Comparison of ENCODE assay signal across 24 mouse cellular contexts in the genomic region with DNA sequence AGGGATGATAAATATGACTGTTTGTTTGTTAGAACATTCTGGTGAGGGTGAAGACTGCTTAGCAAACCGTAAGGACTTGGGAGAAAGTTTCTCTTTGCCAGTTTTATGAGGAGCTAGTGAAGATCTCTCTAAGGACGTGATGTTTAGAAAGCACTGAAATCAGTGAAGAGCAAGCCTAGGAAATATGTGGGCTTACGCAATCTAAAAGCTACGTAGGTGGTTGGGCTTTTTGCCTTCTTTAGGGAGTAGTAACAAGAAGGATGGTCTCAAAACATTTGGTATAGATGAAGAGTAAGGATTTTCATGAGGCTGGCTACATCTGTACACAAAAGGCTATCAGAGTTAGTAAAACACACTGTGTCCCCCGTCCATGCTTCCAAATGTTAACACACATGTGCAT. TPM values are rescaled to one million over a fixed set of nuclear protein-coding genes. Genes with fewer than 3 reads are reported as not detected.
DNase-seq lines count a peak whose midpoint lies in the region; ATAC-seq and TF ChIP-seq lines count a peak whose summit lies in the region.
"Had no signal": no experiment of that assay in that cellular context is flagged by ENCODE, and none has a peak within 500 bp of the region (broad histone marks: within the 10 kb centered on the region; RNA-seq: fewer than 3 reads in every experiment).

No protein-coding gene starts in this region.

- TF ChIP-seq CTCF in lung, embryonic 14.5 days (IDR thresholded peaks at IDR 0.05; ENCODE audit: low read depth): no peak
- no peak for TF ChIP-seq CTCF in lung, postnatal 0 days (IDR thresholded peaks at IDR 0.05)

- WGBS in lung, embryonic 14.5 days: 55% methylated on average over 5 of the region's 5 CpGs
- 51% methylated on average over 5 of the region's 5 CpGs for WGBS in lung, postnatal 0 days

- H3K36me3 ChIP-seq in lung, embryonic 14.5 days (ENCODE audit: insufficient read depth): no peaks in the 10 kb centered on the region
- H3K36me3 ChIP-seq in lung, postnatal 0 days (ENCODE audit: insufficient read depth, low read length): no peaks in the 10 kb centered on the region
- H3K36me3 ChIP-seq: embryonic facial prominence, embryonic 13.5 days; embryonic facial prominence, embryonic 15.5 days; forebrain, embryonic 10.5 days; forebrain, embryonic 12.5 days had no signal

- peak; percentile 66 for DNase-seq in lung, embryonic 14.5 days
- no peak for DNase-seq in lung, postnatal 4 days
- DNase-seq in lung, postnatal 0 days (ENCODE audit: low spot score): peak; percentile 55
- DNase-seq in lung, postnatal 14 days: no peak
- DNase-seq in urinary bladder, postnatal 10 days (ENCODE audit: low spot score): no peak
- DNase-seq: adrenal gland, adult 8-10 months; adrenal gland, postnatal 14 days; cerebellum, adult 11 months; cerebellum, adult 18-20 months; cerebellum, adult 8-10 months; cerebellum, adult 9-11 months; cerebellum, postnatal 14 days; cerebellum, postnatal 36 days; embryo, embryonic 11 days had no signal

- H3K9ac ChIP-seq in lung, embryonic 14.5 days: no peak overlapping the region
- no peak overlapping the region for H3K9ac ChIP-seq in lung, postnatal 0 days (replicated peaks; ENCODE audit: low read depth)
- H3K9ac ChIP-seq: embryonic facial prominence, embryonic 13.5 days; embryonic facial prominence, embryonic 15.5 days; forebrain, embryonic 12.5 days had no signal

- no peak overlapping the region for H3K4me3 ChIP-seq in lung, embryonic 14.5 days (ENCODE audit: low read depth, low read length)
- no peak overlapping the region for H3K4me3 ChIP-seq in lung, postnatal 0 days (ENCODE audit: low read depth, low read length)
- H3K4me3 ChIP-seq: embryonic facial prominence, embryonic 13.5 days; embryonic facial prominence, embryonic 15.5 days; erythroblast, embryonic 14.5 days; forebrain, embryonic 10.5 days; forebrain, embryonic 12.5 days had no signal

- no peak overlapping the region for H3K27ac ChIP-seq in lung, embryonic 14.5 days (ENCODE audit: low read depth)
- H3K27ac ChIP-seq in lung, postnatal 0 days (ENCODE audit: low read length): no peak overlapping the region
- H3K27ac ChIP-seq: embryonic facial prominence, embryonic 13.5 days; embryonic facial prominence, embryonic 15.5 days; forebrain, embryonic 10.5 days; forebrain, embryonic 12.5 days had no signal

- H3K4me1 ChIP-seq in lung, embryonic 14.5 days (ENCODE audit: insufficient read depth): no peaks in the 10 kb centered on the region
- no peaks in the 10 kb centered on the region for H3K4me1 ChIP-seq in lung, postnatal 0 days (ENCODE audit: insufficient read depth, low read depth, low read length)
- H3K4me1 ChIP-seq: embryonic facial prominence, embryonic 13.5 days; embryonic facial prominence, embryonic 15.5 days; forebrain, embryonic 10.5 days; forebrain, embryonic 12.5 days had no signal

- TF ChIP-seq EP300 in lung, postnatal 0 days (IDR thresholded peaks at IDR 0.05): no peak

- H3K27me3 ChIP-seq in lung, embryonic 14.5 days (ENCODE audit: insufficient read depth, low read length): no peaks in the 10 kb centered on the region
- H3K27me3 ChIP-seq in lung, postnatal 0 days (replicated peaks; ENCODE audit: insufficient read depth, low read length): no peaks in the 10 kb centered on the region
- H3K27me3 ChIP-seq: embryonic facial prominence, embryonic 13.5 days; embryonic facial prominence, embryonic 15.5 days; forebrain, embryonic 12.5 days had no signal

- no peaks in the 10 kb centered on the region for H3K9me3 ChIP-seq in lung, embryonic 14.5 days (ENCODE audit: low read depth, low read length)
- H3K9me3 ChIP-seq in lung, postnatal 0 days (ENCODE audit: low read length): no peaks in the 10 kb centered on the region
- H3K9me3 ChIP-seq: embryonic facial prominence, embryonic 13.5 days; embryonic facial prominence, embryonic 15.5 days; forebrain, embryonic 10.5 days; forebrain, embryonic 12.5 days had no signal

- no peak for ATAC-seq in lung, embryonic 14.5 days (ENCODE audit: insufficient read depth)
- no peak for ATAC-seq in lung, postnatal 0 days
- ATAC-seq: activated CD4-positive, CD25-positive, alpha-beta regulatory T cell, adult 4 months; forebrain, embryonic 14.5 days; forebrain, embryonic 16.5 days; Patski had no signal

- no peak overlapping the region for H3K4me2 ChIP-seq in lung, embryonic 14.5 days
- H3K4me2 ChIP-seq in lung, postnatal 0 days (replicated peaks; ENCODE audit: low read depth, low read length): no peak overlapping the region
- H3K4me2 ChIP-seq: embryonic facial prominence, embryonic 13.5 days; embryonic facial prominence, embryonic 15.5 days; forebrain, embryonic 12.5 days had no signal

RNA-seq across cellular contexts. Expression of a gene that starts 28.0 kb away (rescaled TPM):
- 67.5 and 80.9 TPM in 2 replicates for polyA plus RNA-seq in lung, embryonic 14.5 days (2014; fragmentation: Nextera tagmentation; extraction: Ambion mirVana)
- 39.4 and 51.4 TPM in 2 replicates for polyA plus RNA-seq in lung, postnatal 0 days (2015; fragmentation: Nextera tagmentation; extraction: Ambion mirVana)
- polyA plus RNA-seq: activated CD4-positive, CD25-positive, alpha-beta regulatory T cell, adult 4 months; C2C12; erythroblast, embryonic 14.5 days had no signal

Comparison
In these comparisons a context has a peak if more than half of its experiments do, and no peak if none do; other contexts are left out.
1. DNase-seq: peak in lung, embryonic 14.5 days (single experiment) and lung, postnatal 0 days (single experiment); none in lung, postnatal 4 days (0 of 2), lung, postnatal 14 days (single experiment) and urinary bladder, postnatal 10 days (single experiment).